ENCODE assay signal across 15 mouse cellular contexts in genomic region chr2:19759577-19759976, GRCm38 (mm10).
A peak's percentile ranks its signal among the peaks of the same experiment; 100 is the strongest.
DNase-seq lines count a peak whose midpoint lies in the region; ATAC-seq and TF ChIP-seq lines count a peak whose summit lies in the region.
"Had no signal": no experiment of that assay in that cellular context is flagged by ENCODE, and none has a peak within 500 bp of the region (broad histone marks: within the 10 kb centered on the region; RNA-seq: fewer than 3 reads in every experiment).

No protein-coding gene starts in this region.

- H3K4me2 ChIP-seq in lung, embryonic 14.5 days: no peak overlapping the region
- H3K4me2 ChIP-seq: embryonic facial prominence, embryonic 13.5 days; hindbrain, embryonic 12.5 days had no signal

- no peak for TF ChIP-seq CTCF in lung, embryonic 14.5 days (IDR thresholded peaks at IDR 0.05; ENCODE audit: low read depth)

- H3K36me3 ChIP-seq in lung, embryonic 14.5 days (ENCODE audit: insufficient read depth): no peaks in the 10 kb centered on the region
- H3K36me3 ChIP-seq: embryonic facial prominence, embryonic 13.5 days; heart, embryonic 10.5 days; hindbrain, embryonic 12.5 days had no signal

- WGBS in lung, embryonic 14.5 days: 33% methylated on average over 5 of the region's 6 CpGs

- H3K9me3 ChIP-seq in lung, embryonic 14.5 days (ENCODE audit: low read depth, low read length): no peaks in the 10 kb centered on the region
- H3K9me3 ChIP-seq: embryonic facial prominence, embryonic 13.5 days; heart, embryonic 10.5 days; hindbrain, embryonic 12.5 days had no signal

- ATAC-seq in frontal cortex, adult (ENCODE audit: low TSS enrichment): peak; percentile 91
- peak; percentile 65; the same call in 1 of the 2 replicates for ATAC-seq in lung, embryonic 14.5 days (ENCODE audit: insufficient read depth)
- ATAC-seq: activated CD4-positive, CD25-positive, alpha-beta regulatory T cell, adult 4 months; Patski had no signal

- H3K27ac ChIP-seq in lung, embryonic 14.5 days (ENCODE audit: low read depth): no peak overlapping the region
- H3K27ac ChIP-seq: embryonic facial prominence, embryonic 13.5 days; heart, embryonic 10.5 days; hindbrain, embryonic 12.5 days had no signal

- no peak for DNase-seq in frontal cortex, postnatal 10 days (ENCODE audit: low spot score in 2 of 2)
- peak; percentile 19 for DNase-seq in lung, embryonic 14.5 days
- no peak for DNase-seq in lung, postnatal 10 days
- DNase-seq in right cerebral cortex, adult 2 months (ENCODE audit: low spot score in 2 of 2): peak; percentile 12 to 21
- DNase-seq in right cerebral cortex, postnatal 14 days: no peak
- DNase-seq: cerebellum, adult 18-20 months; cerebellum, postnatal 36 days; gastrocnemius, postnatal 10 days had no signal

- H3K4me3 ChIP-seq in lung, embryonic 14.5 days (ENCODE audit: low read depth, low read length): no peak overlapping the region
- H3K4me3 ChIP-seq: embryonic facial prominence, embryonic 13.5 days; heart, embryonic 10.5 days; hindbrain, embryonic 12.5 days had no signal

- no peaks in the 10 kb centered on the region for H3K27me3 ChIP-seq in lung, embryonic 14.5 days (ENCODE audit: insufficient read depth, low read length)
- H3K27me3 ChIP-seq: CH12.LX; embryonic facial prominence, embryonic 13.5 days; hindbrain, embryonic 12.5 days had no signal

- H3K9ac ChIP-seq in lung, embryonic 14.5 days: no peak overlapping the region
- H3K9ac ChIP-seq: embryonic facial prominence, embryonic 13.5 days; hindbrain, embryonic 12.5 days had no signal

- H3K4me1 ChIP-seq in lung, embryonic 14.5 days (ENCODE audit: insufficient read depth): no peaks in the 10 kb centered on the region
- H3K4me1 ChIP-seq: embryonic facial prominence, embryonic 13.5 days; heart, embryonic 10.5 days; hindbrain, embryonic 12.5 days had no signal

Comparison
In these comparisons a context has a peak if more than half of its experiments do, and no peak if none do; other contexts are left out.
1. DNase-seq: peak in lung, embryonic 14.5 days (single experiment) and right cerebral cortex, adult 2 months (2 of 2); none in frontal cortex, postnatal 10 days (0 of 2), lung, postnatal 10 days (single experiment) and right cerebral cortex, postnatal 14 days (single experiment).